Mouse (Mus musculus) myocyte (in vitro differentiated cells): Measurements from ENCODE around the gene Mical2. TPM values are rescaled to one million over a fixed set of nuclear protein-coding genes. Genes with fewer than 3 reads are reported as not detected.

Experiments
- H3K27me3 ChIP-seq: one replicate; pipeline ENCODE4 v1.6.1; 2011; ENCODE audit not compliant: control insufficient read depth, insufficient read depth, insufficient read length
- H3K36me3 ChIP-seq: one replicate; pipeline ENCODE4 v1.6.1; 2011; ENCODE audit not compliant: control insufficient read depth, insufficient read depth
- H3K4me2 ChIP-seq: one replicate; pipeline ENCODE4 v1.6.1; 2011; ENCODE audit warnings: low read depth, control low read depth
- H3K4me3 ChIP-seq: one replicate; pipeline ENCODE4 v1.5.1; 2011; ENCODE audit warnings: mild to moderate bottlenecking, control low read depth, moderate library complexity
- H3K79me2 ChIP-seq: one replicate; pipeline ENCODE4 v1.6.1; 2011; ENCODE audit not compliant: control insufficient read depth, insufficient read depth
- H3ac ChIP-seq: one replicate; pipeline ENCODE4 v1.6.1; 2011; ENCODE audit not compliant: control insufficient read depth, insufficient read length
- CEBPB ChIP-seq: IDR thresholded peaks from 2 replicates; pipeline ENCODE4 v1.6.1; 2011; ENCODE audit warnings: mild to moderate bottlenecking, moderate library complexity; ENCODE audit not compliant: poor library complexity, insufficient read depth, severe bottlenecking
- E2F4 ChIP-seq: IDR thresholded peaks from one replicate; pipeline ENCODE4 v1.6.1; 2011; ENCODE audit warnings: mild to moderate bottlenecking, control low read depth, moderate library complexity; ENCODE audit not compliant: insufficient read depth
- MAX ChIP-seq: IDR thresholded peaks from one replicate; pipeline ENCODE4 v1.6.1; 2011; ENCODE audit warnings: low read depth, mild to moderate bottlenecking, control low read depth
- MYOD1 ChIP-seq, 3 experiments: IDR thresholded peaks; one replicate each; pipeline ENCODE4 v1.6.1; 2011; ENCODE audit warnings: control low read depth in 2 of 3, low read depth in 2 of 3, mild to moderate bottlenecking in 2 of 3, moderate library complexity in 1 of 3; ENCODE audit not compliant: insufficient read length in 2 of 3, control insufficient read depth in 1 of 3
- MYOG ChIP-seq, 3 experiments: IDR thresholded peaks; one replicate each; pipeline ENCODE4 v1.6.1; 2011; ENCODE audit warnings: control low read depth in 2 of 3, low read depth in 2 of 3, mild to moderate bottlenecking in 2 of 3; ENCODE audit not compliant: insufficient read length in 2 of 3, control insufficient read depth in 1 of 3, insufficient read depth in 1 of 3
- POLR2A ChIP-seq: IDR thresholded peaks from one replicate; pipeline ENCODE4 v1.6.1; 2011; ENCODE audit warnings: low read depth, mild to moderate bottlenecking, control low read depth, moderate library complexity; ENCODE audit not compliant: insufficient read length
- POLR2AphosphoS2 ChIP-seq: IDR thresholded peaks from one replicate; pipeline ENCODE4 v1.6.1; 2011; ENCODE audit warnings: low read depth, control low read depth; ENCODE audit not compliant: insufficient read length
- REST ChIP-seq: IDR thresholded peaks from one replicate; pipeline ENCODE4 v1.6.1; 2011; ENCODE audit warnings: mild to moderate bottlenecking, control low read depth, moderate library complexity; ENCODE audit not compliant: insufficient read depth, insufficient read length
- SRF ChIP-seq: IDR thresholded peaks from one replicate; pipeline ENCODE4 v1.6.1; 2011; ENCODE audit warnings: low read depth; ENCODE audit not compliant: control insufficient read depth, insufficient read length
- TCF12 ChIP-seq: IDR thresholded peaks from one replicate; pipeline ENCODE4 v1.6.1; 2011; ENCODE audit warnings: mild to moderate bottlenecking, control low read depth; ENCODE audit not compliant: poor library complexity, insufficient read depth, severe bottlenecking
- TCF3 ChIP-seq: IDR thresholded peaks from one replicate; pipeline ENCODE4 v1.6.1; 2011; ENCODE audit warnings: low read depth, control low read depth; ENCODE audit not compliant: insufficient read length
- USF1 ChIP-seq: IDR thresholded peaks from one replicate; pipeline ENCODE4 v1.6.1; 2011; ENCODE audit warnings: low read depth, mild to moderate bottlenecking, control low read depth, moderate library complexity
- polyA plus RNA-seq: library from polyadenylated mRNA; unstranded; fragments of >200 nt; fragmentation: generic; extraction: Trizol; gene quantifications from one replicate; pipeline ENCODE4 v1.2.1, GENCODE M21; 2012; ENCODE audit warnings: missing spikeins

Mical2 gene
- polyA plus RNA-seq, 1 experiment, result 34.8 TPM

DNA sequence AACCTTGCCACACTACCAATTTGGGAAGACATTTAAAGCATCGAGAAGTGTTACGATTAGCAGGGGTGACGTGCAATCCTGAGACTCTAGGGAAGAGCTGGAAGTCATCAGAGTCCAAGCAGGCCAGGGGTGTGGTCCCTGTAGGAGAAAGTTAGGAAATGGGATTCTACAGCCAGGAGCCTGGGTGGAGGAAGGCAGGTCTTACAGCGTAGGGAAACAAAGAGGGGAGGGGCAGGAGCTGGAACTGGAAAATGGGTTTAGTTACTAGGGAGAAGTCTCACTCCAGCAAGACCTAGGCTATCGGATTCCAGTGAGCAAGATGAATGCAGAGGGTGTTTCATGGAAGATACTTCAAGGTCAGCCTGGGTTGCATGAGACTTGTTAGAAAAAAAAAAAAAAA, 8.9 kb upstream of the Mical2 start:
- Histone ChIP-seq H3K4me3 (no peak overlapping the region), H3K4me2 (no peak overlapping the region), H3K79me2 (no peaks in the 10 kb centered on the region), H3ac (no peak overlapping the region), H3K27me3 (no peaks in the 10 kb centered on the region), H3K36me3 (no peaks in the 10 kb centered on the region)
- TF ChIP-seq TCF12, result no peak
- TF ChIP-seq CEBPB, result no peak

DNA sequence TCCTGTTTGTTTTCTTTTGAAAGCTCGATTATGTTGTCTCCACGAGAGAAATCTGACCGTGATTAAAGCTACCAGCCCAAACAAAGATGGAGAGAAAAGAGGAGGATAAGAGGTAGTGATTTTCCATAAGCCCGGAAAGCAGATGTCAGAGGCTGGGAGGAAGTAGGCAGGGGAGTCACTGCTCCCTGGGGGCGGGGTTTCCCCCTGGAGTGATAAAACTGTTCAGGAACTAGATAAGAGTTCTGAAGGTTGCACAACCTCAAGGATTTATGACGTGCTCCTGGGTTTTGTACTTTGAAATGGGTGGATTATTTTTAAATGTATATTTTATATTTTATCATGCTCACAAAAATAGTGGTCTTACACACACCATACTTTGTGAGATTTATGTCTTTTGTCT, 8.4 kb upstream of the Mical2 start:
- no peaks in the 10 kb centered on the region for H3K27me3 ChIP-seq
- no peak overlapping the region for H3K4me3 ChIP-seq
- H3K36me3 ChIP-seq, result no peaks in the 10 kb centered on the region
- no peak overlapping the region for H3K4me2 ChIP-seq
- no peak overlapping the region for H3ac ChIP-seq
- peak; percentile 46; the same call in 1 of the 2 replicates for TF ChIP-seq CEBPB
- TF ChIP-seq TCF12, result no peak
- no peaks in the 10 kb centered on the region for H3K79me2 ChIP-seq

DNA sequence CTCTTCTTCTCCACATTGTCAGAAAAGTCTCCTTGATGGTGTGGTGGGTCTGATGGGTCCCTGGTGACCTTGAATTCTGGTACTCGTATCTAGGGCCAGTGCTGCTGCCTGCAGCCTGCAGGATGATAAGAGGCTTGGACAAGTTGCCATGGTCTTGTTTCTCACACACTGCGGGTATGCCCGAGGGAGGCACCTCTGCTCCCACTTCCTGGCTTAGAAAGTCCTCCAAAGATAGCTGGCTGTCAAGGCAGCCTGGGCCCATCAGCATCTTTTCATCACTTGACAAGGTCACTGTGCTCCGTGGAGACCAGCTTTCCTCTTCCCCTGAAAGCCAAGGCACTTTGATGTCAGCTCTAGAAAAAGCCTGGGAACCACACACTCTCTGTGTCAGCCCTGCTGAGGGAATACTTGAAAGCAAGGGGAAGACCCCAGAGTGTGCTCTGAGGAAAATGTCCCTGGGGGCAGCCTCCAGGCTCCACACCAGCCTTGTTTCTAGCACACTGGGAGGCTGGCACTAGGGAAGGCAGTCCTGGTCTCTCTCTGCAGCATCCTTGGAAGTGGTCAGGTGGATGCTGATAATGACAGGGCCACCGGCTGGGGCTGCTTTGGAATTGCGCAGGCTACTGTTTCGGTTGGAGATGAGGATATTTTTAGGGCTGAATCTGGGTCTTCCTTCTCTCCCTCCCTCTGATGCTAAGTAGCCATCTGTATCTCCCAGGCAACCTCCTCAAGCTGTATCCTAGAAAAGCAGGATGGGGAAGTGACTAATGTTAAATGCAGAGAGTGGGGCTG, 2.7 kb upstream of the Mical2 start:
- H3K79me2 ChIP-seq, result peaks cover 18% of the 10 kb centered on the region
- H3K4me3 ChIP-seq, result no peak overlapping the region
- TF ChIP-seq POLR2A (no peak), TCF3 (no peak), POLR2AphosphoS2 (no peak), SRF (no peak), MYOD1 (IDR thresholded peaks at IDR 0.05; ENCODE audit: control insufficient read depth in 1 of 3, insufficient read length in 2 of 3, low read depth in 2 of 3) (no peak), USF1 (no peak), MAX (no peak), E2F4 (no peak)
- H3K27me3 ChIP-seq, result no peaks in the 10 kb centered on the region
- H3ac ChIP-seq, result no peak overlapping the region
- H3K36me3 ChIP-seq, result no peaks in the 10 kb centered on the region
- no peak overlapping the region for H3K4me2 ChIP-seq

GRCm38 (mm10) chr7:112224854-112225253, 802 bp upstream of the Mical2 start:
- Histone ChIP-seq H3K27me3 (no peaks in the 10 kb centered on the region), H3K4me2 (peak overlapping the region; percentile 77), H3K36me3 (no peaks in the 10 kb centered on the region), H3K4me3 (peak overlapping the region; percentile 58), H3K79me2 (peaks cover 36% of the 10 kb centered on the region), H3ac (no peak overlapping the region)
- TF ChIP-seq POLR2A, result no peak
- TF ChIP-seq SRF, result no peak
- no peak for TF ChIP-seq MYOD1 (IDR thresholded peaks at IDR 0.05; ENCODE audit: control insufficient read depth in 1 of 3, insufficient read length in 2 of 3, low read depth in 2 of 3)
- no peak for TF ChIP-seq REST
- no peak for TF ChIP-seq MAX
- TF ChIP-seq TCF3, result no peak
- TF ChIP-seq MYOG (IDR thresholded peaks at IDR 0.05; ENCODE audit: control insufficient read depth in 1 of 3, insufficient read depth in 1 of 3, insufficient read length in 2 of 3, low read depth in 2 of 3), result no peak
- TF ChIP-seq TCF12, result no peak
- TF ChIP-seq POLR2AphosphoS2, result no peak

DNA sequence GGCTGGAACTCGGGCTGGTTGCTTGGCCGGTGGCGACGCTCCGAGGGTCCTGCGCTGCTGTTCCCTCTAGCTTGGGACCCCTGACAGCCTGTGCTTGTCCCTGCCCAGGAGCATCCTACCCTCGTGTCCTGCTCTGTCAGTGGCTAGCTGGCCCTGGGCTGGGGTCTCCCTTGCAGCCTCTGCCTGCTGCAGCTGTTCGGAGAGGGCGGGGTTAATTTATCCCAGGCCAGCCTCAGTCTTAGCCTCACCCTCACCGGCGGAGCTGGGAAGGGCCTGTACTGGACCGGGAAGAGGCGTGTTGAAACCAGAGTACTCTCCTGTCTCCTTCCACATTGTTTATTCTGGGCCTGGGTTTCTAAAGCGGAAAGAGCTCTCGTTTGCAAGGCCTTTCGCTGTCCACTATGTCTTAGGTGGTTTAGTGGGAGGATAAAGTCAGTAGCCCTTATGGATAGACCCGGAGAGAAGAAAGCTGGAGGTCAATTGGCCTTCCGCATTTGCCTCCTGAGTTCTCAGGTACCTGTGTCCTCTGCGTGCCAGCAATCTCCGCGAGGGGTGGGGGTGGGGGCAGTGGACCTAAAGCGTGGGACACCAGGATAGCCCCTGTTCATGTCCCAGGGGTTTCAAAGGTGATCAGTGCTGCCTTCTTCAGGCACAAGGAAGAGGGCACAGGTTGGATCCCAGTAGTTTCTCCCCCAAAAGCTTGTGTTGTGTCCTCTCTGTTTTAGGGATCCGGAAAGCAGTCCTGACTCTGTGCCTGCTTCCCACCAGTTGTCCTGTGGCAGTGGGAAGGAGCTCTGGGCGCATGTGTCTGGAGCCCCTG, 1.0 kb downstream of the Mical2 start:
- TF ChIP-seq E2F4 (no peak), USF1 (no peak), MYOD1 (IDR thresholded peaks at IDR 0.05; ENCODE audit: control insufficient read depth in 1 of 3, insufficient read length in 2 of 3, low read depth in 2 of 3) (peak in 2 of 3 experiments; percentile 60 to 69), MAX (no peak), MYOG (IDR thresholded peaks at IDR 0.05; ENCODE audit: control insufficient read depth in 1 of 3, insufficient read depth in 1 of 3, insufficient read length in 2 of 3, low read depth in 2 of 3) (peak in 2 of 3 experiments; percentile 58 to 85), TCF12 (no peak), SRF (no peak), CEBPB (no peak), POLR2AphosphoS2 (no peak), POLR2A (peak; percentile 33), REST (no peak), TCF3 (no peak)
- peaks cover 54% of the 10 kb centered on the region for H3K79me2 ChIP-seq
- no peaks in the 10 kb centered on the region for H3K36me3 ChIP-seq

More for the DNA sequence above, 1.0 kb downstream of the Mical2 start:
- H3K4me2 ChIP-seq, result peak overlapping the region; percentile 80
- H3K4me3 ChIP-seq, result peak overlapping the region; percentile 58
- no peaks in the 10 kb centered on the region for H3K27me3 ChIP-seq
- peak overlapping the region; percentile 34 for H3ac ChIP-seq
